Mouse (Mus musculus) erythroblast, adult 5-6 weeks (primary cell): ENCODE data around the gene 1700080E11Rik. TPM values are rescaled to one million over a fixed set of nuclear protein-coding genes. Genes with fewer than 3 reads are reported as not detected.
A peak's percentile ranks its signal among the peaks of the same experiment; 100 is the strongest.
"Not testable (repeated sequence)": the region's sequence is repeated elsewhere in the genome, so short reads cannot be mapped to it uniquely, and the experiment has no call there.

Experiments
- ATAC-seq: replicated peaks from 2 replicates; pipeline ENCODE4 v1.8.0; 2016; ENCODE audit warnings: moderate number of reproducible peaks, mild to moderate bottlenecking, moderate TSS enrichment, inconsistent platforms; ENCODE audit not compliant: poor library complexity, low FRiP score, severe bottlenecking
- total RNA-seq, 2 experiments: library from RNA; stranded (forward) in 1 of 2; stranded (reverse) in 1 of 2; fragments of 150-400 nt in 1 of 2; fragments of 200-764, 138-1000 nt in 1 of 2; gene quantifications; 2 replicates each; pipeline versions ENCODE4 v1.2.3 to v1.2.4; 2015 to 2017; ENCODE audit warnings: low replicate concordance in 2 of 2

1700080E11Rik gene
- total RNA-seq (2015; ENCODE audit: low replicate concordance): not detected in 2 replicates
- total RNA-seq (2017; ENCODE audit: low replicate concordance): not detected in 2 replicates

DNA sequence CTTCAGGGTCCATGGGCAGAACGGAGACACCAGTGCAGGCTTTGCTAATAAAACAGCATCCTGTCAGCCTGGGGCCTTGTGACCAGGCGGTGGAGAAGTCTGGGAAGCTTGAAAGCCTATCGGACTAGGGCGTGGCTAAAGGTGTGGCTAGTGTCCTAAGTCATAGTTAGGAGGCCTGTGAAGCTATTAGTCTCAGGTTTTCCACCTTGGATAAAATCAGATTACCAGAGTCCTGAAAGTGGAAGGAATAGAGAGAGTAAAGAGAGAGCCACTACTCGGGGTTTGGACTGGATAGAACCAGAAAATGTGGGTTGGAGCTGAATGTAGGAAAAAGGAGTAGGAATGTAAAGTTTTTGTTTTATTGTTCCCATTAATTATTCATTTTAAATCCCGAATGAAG is at the start of gene 1700080E11Rik:
Gene 1700080E11Rik, minus strand, starts transcription at position 101 of the 400 bp plus-strand sequence.
- no peak for ATAC-seq

DNA sequence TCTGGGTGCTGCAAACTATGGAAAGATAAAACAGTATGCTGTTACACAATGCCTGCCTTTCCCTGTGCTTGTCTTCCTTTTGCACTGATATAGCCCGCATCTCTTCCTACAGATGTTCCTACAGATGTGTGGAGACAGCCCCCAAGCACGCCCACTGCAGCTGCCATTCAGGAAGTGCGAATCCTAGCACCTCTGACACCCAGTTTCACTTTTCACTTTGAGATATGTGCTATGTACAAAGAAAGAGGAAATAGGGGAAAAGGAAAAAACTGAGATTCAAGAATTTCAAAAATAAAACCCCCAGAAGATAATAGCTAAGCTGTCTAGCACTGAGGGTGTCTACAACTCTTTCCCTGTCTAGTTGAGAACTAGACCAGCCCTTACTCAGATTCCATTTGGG is 41.8 kb upstream of the 1700080E11Rik start:
- no peak for ATAC-seq

DNA sequence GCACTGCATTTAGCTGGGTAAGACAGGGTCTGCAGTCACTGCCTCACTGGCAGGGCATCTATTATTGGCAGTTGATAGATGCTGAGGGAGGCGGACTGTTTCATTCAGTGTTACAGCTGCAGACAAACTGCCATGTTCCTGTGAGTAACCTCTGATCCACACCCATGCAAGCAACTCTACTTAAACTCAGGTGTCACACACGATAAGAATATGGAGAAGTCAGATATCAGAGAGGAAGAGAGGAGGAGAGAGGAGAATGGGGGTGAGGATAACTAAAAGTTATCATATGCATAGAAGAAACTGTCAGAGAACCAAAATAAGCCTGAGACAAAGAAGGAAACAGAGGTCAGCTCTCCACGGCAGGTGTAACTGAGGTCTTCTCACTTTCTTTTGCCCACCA is 37.5 kb upstream of the 1700080E11Rik start:
- no peak for ATAC-seq

DNA sequence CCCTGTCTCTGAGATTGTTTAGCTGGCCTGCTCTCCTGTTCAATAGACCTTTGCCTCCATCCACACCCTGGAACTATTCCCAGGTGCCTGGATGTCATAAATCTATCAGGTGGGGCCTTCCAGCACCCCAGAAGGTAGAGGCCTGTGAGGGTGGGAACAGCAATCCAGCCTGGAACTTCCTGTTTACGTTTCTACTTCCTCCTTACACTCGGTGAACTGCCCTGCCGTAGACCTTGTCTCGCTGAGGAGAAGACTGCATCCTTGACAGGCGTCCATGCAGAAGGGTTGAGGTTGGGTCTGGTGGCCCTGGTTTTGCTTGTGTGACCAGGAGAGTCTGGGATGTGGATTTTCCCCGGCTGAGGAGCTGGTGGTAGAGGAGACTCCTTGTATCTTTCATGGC is 5.7 kb downstream of the 1700080E11Rik start:
- ATAC-seq: no peak

DNA sequence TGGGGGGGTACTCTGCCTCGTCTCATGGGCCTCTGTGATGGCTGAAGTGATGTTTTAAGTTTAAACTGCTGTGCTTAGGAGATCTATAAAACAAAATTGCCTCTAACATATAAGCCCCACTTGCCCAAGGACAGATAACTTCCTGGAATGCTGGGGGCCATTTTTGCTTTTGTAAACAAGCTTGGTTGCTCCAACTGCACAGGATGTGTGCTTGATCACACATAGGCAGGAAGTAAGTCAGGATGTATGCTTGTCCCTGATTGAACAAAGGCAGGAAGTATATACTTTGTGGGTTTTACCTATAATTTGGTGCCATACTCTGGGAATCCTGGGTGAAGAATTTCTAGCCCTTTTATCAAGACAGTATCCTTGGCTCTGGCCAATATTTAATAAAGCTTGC is 8.5 kb downstream of the 1700080E11Rik start:
- no peak for ATAC-seq

DNA sequence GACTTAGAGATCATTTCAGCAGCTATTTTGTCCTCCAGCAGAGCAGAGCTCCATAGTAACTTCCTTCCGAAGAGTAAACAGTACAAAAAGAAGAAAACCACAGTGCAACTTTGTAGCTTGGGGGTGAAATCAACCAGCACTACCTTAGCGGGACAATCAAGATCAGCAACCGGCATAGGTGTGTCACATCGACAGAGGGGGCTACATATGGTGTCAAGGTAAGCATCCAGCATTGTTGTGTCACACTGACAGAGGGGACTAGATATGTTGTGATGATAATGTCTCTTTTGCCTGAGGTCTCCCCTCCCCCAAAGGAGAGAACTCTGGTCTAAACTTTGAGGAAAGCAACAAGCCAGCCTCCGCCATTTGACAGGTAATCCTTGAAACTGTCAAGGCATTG is 10.4 kb downstream of the 1700080E11Rik start:
- no peak for ATAC-seq

DNA sequence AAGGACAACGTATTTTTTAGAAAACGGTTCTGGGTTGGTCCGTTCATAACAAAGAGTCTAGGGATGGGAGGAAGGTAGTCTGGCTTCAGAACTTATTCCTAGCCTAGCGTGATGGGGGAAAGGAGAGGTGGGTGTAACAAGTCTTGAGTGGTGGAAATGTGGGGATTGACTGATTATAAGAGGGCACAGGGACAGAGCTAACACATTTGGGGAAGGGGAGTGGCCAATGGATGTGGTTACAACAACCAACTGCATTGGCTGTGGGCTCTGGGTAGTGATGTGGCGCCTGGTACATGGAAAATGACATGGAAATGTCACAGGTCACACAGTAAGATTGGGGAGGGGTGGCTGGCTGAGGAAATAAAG is 12.9 kb downstream of the 1700080E11Rik start:
- peak; percentile 22 for ATAC-seq

DNA sequence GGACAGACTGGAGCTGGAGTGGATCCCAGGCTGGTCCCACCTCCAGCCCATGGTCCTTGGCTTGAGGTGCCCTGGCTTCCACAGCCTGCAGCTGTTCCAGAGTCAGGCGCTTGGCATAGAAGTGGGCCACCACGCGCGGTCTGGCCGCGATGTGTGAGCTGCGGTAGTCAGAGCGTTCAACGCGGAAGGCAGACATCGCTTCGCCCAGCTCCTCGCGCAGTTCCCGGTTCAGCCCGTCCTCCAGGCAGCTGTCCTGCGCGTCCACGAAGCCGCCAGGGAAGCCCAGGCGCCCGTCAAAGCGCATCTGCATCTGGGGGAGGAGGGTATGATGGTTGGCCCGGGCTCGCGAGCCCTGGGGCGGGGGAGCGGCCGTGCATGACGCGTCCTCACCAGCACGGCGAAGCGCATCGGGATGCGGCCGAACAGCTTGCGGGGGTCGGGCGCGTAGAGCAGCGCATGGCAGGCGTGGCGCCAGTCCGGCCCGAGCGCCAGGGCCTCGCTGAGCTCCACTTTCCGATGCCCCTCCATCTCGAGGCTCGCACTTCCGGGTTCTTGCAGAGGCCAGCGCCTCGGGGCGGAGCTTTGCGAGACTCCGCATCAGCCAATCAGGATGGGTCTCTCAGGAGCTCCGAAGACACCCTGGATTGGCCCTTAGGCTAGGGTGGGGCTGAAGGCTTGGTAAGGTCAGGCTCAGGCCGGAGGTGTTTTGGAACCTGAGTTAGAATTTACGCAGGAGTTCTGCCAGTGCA is 13.5 kb downstream of the 1700080E11Rik start, which contains the start of gene Nudt16:
Gene Nudt16, minus strand, starts transcription at position 572 of the 749 bp plus-strand sequence.
- peak; percentile 99 for ATAC-seq

DNA sequence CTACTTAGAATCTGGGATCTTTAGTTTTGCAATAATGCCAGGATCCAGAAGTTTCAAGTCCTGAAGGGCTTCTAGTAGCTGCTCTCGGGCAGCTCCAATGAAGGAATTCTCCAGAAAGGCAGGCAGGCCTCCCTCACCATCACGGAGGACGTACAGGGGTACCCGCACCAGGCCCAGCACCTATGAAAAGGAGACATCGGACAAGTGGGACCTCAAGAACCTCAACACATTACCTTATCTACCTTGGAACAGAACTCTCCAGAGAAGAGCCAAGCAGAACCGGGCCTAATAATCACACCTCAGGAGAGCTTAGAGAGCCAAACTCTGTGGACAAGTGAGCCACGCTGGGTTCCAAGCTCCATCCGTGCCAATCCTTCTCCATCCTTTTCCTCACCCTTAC is 14.6 kb downstream of the 1700080E11Rik start:
- ATAC-seq: no peak

DNA sequence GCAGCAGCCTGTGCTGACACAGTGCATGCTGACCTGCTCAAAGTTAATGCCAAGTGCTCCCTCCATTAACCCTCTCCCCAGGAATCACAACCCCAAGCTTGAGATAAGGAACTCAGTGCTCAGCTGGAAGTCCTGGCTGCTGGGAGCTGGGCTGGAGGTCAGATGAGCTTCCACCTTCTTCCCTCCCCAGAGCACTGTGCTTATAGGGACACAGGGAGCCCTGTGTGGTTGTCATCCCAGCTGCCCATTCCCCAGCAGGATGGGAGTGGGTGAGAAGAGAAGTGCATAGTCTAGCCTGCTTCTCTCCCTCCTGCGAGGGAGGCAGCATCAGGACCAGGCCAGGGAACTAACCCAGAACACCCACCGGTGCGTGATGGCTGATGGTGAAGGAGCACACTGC is 19.7 kb downstream of the 1700080E11Rik start:
- ATAC-seq: not testable (repeated sequence)

DNA sequence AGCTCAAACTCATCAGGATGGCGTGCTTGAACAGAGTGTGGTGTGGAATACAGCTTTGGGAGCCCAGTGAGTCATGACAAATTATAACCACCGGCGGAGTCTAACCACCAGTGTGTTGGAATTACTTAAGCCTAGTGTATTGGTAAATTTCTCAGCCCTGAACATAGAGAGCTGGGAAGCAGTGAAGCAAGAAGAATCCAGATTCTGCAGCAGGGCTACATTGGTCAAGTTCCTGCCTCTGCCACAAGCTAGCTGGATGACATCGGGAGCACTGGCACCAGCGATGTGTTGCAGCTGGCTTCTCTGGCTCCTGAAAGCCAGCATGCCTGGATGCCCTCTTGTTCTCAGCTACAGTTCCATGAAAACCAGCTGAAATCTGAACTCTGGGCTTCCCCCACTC is 41.0 kb downstream of the 1700080E11Rik start:
- ATAC-seq: no peak

DNA sequence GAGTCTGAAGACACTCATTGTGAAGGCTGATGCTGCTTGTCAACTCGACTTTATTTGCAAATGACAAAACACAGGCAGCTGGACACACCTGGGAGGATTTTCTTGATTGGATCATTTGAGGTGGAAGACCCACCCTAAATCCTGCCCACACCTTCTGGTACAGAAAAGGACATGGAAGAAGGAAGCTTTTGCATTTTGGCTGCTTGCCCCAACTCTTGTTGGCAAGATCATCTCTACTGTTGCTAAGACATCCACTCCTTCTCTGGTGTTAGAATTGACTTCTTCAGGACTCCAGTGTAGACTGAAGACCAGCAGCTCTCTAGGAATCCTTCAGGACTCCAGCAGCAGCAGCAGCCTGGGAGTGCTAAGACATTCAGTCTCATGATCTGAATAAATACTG is 43.0 kb downstream of the 1700080E11Rik start:
- ATAC-seq: no peak

DNA sequence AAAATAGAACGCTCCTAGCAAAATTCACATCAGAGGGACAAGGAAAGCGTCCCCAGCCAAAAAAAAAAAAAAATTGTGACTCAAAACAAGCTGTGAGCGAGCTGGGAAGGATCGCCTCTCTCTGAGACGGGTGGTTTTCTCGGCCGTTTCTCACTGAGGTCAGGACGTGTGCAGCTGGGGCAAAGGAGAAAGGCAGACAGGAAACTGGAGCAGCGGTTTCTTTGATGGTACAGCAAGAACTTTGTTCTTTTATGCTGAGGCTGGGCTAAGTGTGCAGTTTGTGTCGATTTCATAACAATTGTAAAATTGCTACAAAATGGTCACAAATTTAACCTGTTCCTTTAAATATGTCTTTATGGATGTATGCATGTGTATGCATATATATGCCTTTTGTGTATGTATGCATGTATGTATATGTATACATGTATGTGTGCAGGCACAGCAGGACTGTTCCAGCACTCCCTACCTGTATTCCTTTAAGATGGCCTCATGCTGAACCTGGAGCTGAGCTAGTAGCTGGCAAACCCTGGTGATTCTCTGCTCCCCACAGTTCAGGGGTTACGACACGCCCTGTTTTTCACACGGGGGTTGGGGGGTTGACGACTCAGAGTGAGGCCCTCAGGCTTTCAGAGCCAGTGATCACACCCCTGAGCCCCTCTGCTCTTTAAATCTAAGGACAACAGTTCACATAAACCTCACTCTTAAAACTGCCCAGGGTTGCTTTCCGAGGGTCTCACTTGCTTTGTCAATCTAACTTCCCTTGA is 43.9 kb downstream of the 1700080E11Rik start:
- no peak for ATAC-seq

Other genes with a start within 250 kb of the 1700080E11Rik start
- gene Mrpl3, start 91.9 kb downstream of the 1700080E11Rik start, total RNA-seq (2015; ENCODE audit: low replicate concordance): 16.5 and 32.0 TPM in 2 replicates
- gene Mrpl3, start 91.9 kb downstream of the 1700080E11Rik start, total RNA-seq (2017; ENCODE audit: low replicate concordance): 19.8 and 22.4 TPM in 2 replicates
- gene Nudt16, start 13.3 kb downstream of the 1700080E11Rik start, total RNA-seq (2015; ENCODE audit: low replicate concordance): 1.9 and 12.7 TPM in 2 replicates
- 0.51 and 1.3 TPM in 2 replicates for gene Nudt16, start 13.3 kb downstream of the 1700080E11Rik start, total RNA-seq (2017; ENCODE audit: low replicate concordance)